Mouse (Mus musculus) brain, embryonic 14.5 days (tissue): Measurements from ENCODE around the gene Exosc7. TPM values are rescaled to one million over a fixed set of nuclear protein-coding genes. Genes with fewer than 3 reads are reported as not detected.

Experiments
- DNase-seq: peaks from one replicate; pipeline ENCODE4 v3.0.0-alpha.2; 2011; ENCODE audit warnings: low read depth
- CTCF ChIP-seq: fragments of 200-500 bp; IDR thresholded peaks from 2 replicates; pipeline ENCODE4 v1.5.1; 2012; ENCODE audit warnings: inconsistent platforms, mild to moderate bottlenecking, moderate library complexity, borderline replicate concordance; ENCODE audit not compliant: insufficient read depth, insufficient read length; ENCODE audit errors: extremely low read depth
- POLR2A ChIP-seq: fragments of 200-500 bp; IDR thresholded peaks from 2 replicates; pipeline ENCODE4 v1.6.1; 2012; ENCODE audit warnings: mild to moderate bottlenecking, inconsistent platforms, borderline replicate concordance; ENCODE audit not compliant: poor library complexity, insufficient read depth, insufficient read length, severe bottlenecking; ENCODE audit errors: extremely low read depth
- polyA plus RNA-seq: library from polyadenylated mRNA; depleted of rRNA; stranded (reverse); fragments of >200 nt; gene quantifications from 2 replicates; pipeline ENCODE4 v1.2.3, GENCODE M21; 2012

Gene Exosc7
- polyA plus RNA-seq, 1 experiment: 64.4 TPM

- TF ChIP-seq POLR2A (no peak), CTCF (no peak)
- peak; percentile 3 for DNase-seq
Observed at GRCm38 (mm10) chr9:123113931-123114330, 916 bp downstream of the Exosc7 start.

GRCm38 (mm10) chr9:123115566-123115965 lies 2.6 kb downstream of the Exosc7 start:
- no peak for DNase-seq
- no peak for TF ChIP-seq POLR2A
- TF ChIP-seq CTCF: no peak

- no peak for DNase-seq
Observed at GRCm38 (mm10) chr9:123123017-123123416, 10.0 kb downstream of the Exosc7 start.

GRCm38 (mm10) chr9:123123571-123124412 lies 10.8 kb downstream of the Exosc7 start:
- peak; percentile 40 for DNase-seq
- no peak for TF ChIP-seq POLR2A
- TF ChIP-seq CTCF: peak; percentile 76; the same call in 1 of the 2 replicates

More at GRCm38 (mm10) chr9:123123017-123123416, 10.0 kb downstream of the Exosc7 start:
- TF ChIP-seq CTCF (no peak), POLR2A (no peak)

GRCm38 (mm10) chr9:123124413-123124981 lies 11.5 kb downstream of the Exosc7 start:
- no peak for DNase-seq
- TF ChIP-seq POLR2A: no peak
- TF ChIP-seq CTCF: no peak

GRCm38 (mm10) chr9:123127663-123128062 lies 14.6 kb downstream of the Exosc7 start:
- TF ChIP-seq POLR2A: no peak
- no peak for TF ChIP-seq CTCF
- DNase-seq: no peak

GRCm38 (mm10) chr9:123132994-123133393 lies 20.0 kb downstream of the Exosc7 start:
- DNase-seq: no peak
- TF ChIP-seq CTCF (no peak), POLR2A (no peak)

GRCm38 (mm10) chr9:123136953-123137682 lies 24.1 kb downstream of the Exosc7 start:
- TF ChIP-seq CTCF (no peak), POLR2A (no peak)
- DNase-seq: no peak

- peak; percentile 38 for DNase-seq
Observed at GRCm38 (mm10) chr9:123138891-123139474, 26.0 kb downstream of the Exosc7 start.

GRCm38 (mm10) chr9:123139887-123140614 lies 27.0 kb downstream of the Exosc7 start:
- DNase-seq: no peak
- no peak for TF ChIP-seq CTCF
- no peak for TF ChIP-seq POLR2A

More at GRCm38 (mm10) chr9:123138891-123139474, 26.0 kb downstream of the Exosc7 start:
- TF ChIP-seq CTCF (no peak), POLR2A (no peak)

- DNase-seq: no peak
- TF ChIP-seq POLR2A (no peak), CTCF (no peak)
Observed at GRCm38 (mm10) chr9:123148430-123148829, 35.4 kb downstream of the Exosc7 start.
